Mouse (Mus musculus): ENCODE measurements around the gene Fam229a. TPM values are rescaled to one million over a fixed set of nuclear protein-coding genes. Genes with fewer than 3 reads are reported as not detected.

The Fam229a gene
- polyA plus RNA-seq, 1 experiment from 2014 or later: 0.36 TPM

DNA sequence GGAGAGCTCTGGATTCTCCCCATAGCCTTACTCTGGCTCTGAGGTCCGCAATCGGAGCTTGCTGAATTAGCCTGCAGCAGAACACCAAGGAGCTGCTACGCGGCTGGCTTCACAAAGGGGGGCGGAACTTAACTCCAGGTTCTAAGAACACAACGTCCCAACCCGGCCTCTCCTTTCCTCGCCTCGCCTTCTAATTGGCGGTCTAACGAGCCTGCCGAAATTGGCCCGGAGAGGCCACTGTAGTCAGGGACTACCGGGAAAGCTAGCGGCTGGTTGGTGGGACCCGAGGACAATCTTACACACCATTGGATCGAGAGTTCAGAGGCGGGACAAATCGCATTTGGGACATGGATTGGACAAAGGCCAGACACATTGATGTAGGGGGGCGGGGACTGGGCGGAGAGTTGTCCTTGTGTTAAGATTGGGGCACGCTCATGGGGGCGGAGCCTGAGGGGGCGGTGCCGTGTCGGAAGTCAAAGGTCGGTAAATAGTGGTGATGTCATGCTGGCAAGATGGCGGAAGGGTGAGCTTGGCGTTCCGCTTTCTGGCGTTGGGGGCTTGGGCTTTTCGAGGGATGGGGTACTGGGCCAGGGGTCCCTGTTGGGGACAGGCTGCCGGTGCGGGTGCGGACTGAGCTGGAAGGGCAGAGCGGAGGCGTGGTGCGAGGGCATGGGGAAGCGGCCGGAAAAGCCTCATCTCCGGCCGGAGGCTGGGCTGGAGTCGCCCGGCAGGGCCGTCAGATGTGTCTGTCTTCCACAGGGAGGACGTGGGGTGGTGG is 29.6 kb upstream of the Fam229a start, which contains the start of gene Bsdc1:
TSS of gene Bsdc1 (plus strand) at position 399 of the 778 bp plus-strand sequence.
- peak; percentile 98 for ATAC-seq (ENCODE audit: low FRiP score, low TSS enrichment)
- Histone ChIP-seq H3K4me2 (replicated peaks; ENCODE audit: low read depth) (peak within 1 kb of the TSS; percentile 70), H3K27me3 (ENCODE audit: control insufficient read depth, insufficient read depth, low read length) (no peaks in the 10 kb centered on the region), H3K4me1 (replicated peaks; ENCODE audit: control insufficient read depth, insufficient read depth) (peaks cover 3% of the 10 kb centered on the region; the same call in 1 of the 2 replicates), H3K4me3 (ENCODE audit: low read depth, low read length) (peak within 1 kb of the TSS; percentile 93), H3K36me3 (ENCODE audit: control insufficient read depth, insufficient read depth, low read length) (peaks cover 10% of the 10 kb centered on the region; the same call in 1 of the 2 replicates), H3K9ac (ENCODE audit: low read length) (peak within 1 kb of the TSS; percentile 88), H3K27ac (replicated peaks) (peak within 1 kb of the TSS; percentile 87), H3K9me3 (ENCODE audit: control insufficient read depth, low read length) (no peaks in the 10 kb centered on the region)
- DNase-seq (ENCODE audit: low spot score): peak; percentile 100
- TF ChIP-seq EP300 (optimal IDR thresholded peaks at IDR 0.05) (peak; percentile 90), CTCF (IDR thresholded peaks at IDR 0.05; ENCODE audit: low read depth) (no peak; the same call in 1 of the 2 replicates)
- WGBS: under 1% methylated on average over 46 of the region's 46 CpGs

DNA sequence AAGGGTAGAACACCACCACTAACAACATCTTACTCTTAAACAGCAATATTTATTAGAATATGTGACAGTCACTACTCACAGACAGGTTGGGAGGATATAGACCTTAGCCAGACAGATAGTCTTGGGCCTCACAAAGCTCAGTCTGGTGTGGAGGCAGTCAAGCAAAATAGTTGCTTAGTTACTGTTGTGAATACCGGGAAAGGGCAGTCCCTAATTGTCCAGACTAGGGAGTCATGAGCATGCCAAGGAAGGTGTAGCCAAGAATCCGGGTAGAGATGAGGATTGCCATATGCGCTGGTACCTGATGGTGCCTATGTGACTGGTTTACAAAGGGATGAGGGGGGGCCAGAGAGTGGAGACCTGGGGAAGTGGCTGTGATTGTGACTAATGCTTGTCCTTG is 28.9 kb upstream of the Fam229a start:
- Histone ChIP-seq H3K4me1 (replicated peaks; ENCODE audit: control insufficient read depth, insufficient read depth) (peaks cover 3% of the 10 kb centered on the region; the same call in 1 of the 2 replicates), H3K27me3 (ENCODE audit: control insufficient read depth, insufficient read depth, low read length) (no peaks in the 10 kb centered on the region), H3K4me3 (ENCODE audit: low read depth, low read length) (peak overlapping the region; percentile 93), H3K9ac (ENCODE audit: low read length) (peak overlapping the region; percentile 88), H3K36me3 (ENCODE audit: control insufficient read depth, insufficient read depth, low read length) (peaks cover 11% of the 10 kb centered on the region), H3K27ac (replicated peaks) (peak overlapping the region; percentile 87), H3K9me3 (ENCODE audit: control insufficient read depth, low read length) (no peaks in the 10 kb centered on the region), H3K4me2 (replicated peaks; ENCODE audit: low read depth) (peak overlapping the region; percentile 70)
- ATAC-seq (ENCODE audit: low FRiP score, low TSS enrichment): peak; percentile 3; the same call in 1 of the 2 replicates
- WGBS: 41% methylated on average over 3 of the region's 3 CpGs
- TF ChIP-seq CTCF (IDR thresholded peaks at IDR 0.05; ENCODE audit: low read depth): no peak
- no peak for TF ChIP-seq EP300 (optimal IDR thresholded peaks at IDR 0.05)
- DNase-seq (ENCODE audit: low spot score): no peak

DNA sequence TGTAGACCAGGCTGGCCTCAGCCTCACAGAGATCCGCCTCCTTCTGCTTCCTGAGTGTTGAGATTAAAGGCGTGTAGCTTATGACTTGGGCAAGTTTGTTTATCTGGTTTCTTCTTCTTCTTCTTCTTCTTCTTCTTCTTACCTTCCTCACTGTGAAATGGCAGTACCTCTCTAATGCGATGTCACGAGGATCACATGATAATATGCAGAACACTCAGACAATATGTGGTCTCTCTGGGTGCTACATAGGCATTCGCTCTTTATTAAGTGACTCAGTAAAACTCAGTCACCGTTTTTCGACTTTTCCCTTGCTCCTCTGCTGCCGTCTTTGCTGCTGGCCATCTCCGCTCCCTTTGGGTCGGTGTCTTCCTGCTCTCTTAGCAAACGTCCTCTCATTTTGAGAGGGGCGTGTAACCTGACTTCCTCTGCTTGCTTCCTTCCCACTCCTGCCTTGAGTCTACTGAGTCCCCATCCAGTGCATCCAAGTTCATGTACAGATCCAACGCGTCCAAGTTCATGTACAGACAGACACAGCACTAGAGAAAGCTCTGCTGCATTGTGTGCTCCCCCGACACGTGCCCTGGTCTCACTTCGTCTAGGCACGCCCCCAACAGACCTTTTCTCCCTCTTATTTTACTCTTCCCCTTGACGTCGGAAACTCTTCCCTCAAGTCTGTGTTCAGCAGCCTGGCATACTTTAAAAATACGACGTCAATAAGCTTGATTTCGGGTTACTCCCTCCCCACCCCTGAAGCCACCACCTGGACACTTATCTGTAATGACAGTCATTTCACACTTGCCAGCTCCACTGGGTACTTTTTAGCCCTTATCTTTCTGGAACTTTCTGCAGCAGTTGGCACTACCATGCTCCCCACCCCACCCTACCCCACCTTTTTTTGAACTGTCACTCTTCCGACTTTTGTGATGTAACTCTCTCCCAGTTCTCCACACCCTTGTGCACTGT is 27.6 kb upstream of the Fam229a start:
- Histone ChIP-seq H3K4me1 (replicated peaks; ENCODE audit: control insufficient read depth, insufficient read depth) (peaks cover 3% of the 10 kb centered on the region; the same call in 1 of the 2 replicates), H3K4me3 (ENCODE audit: low read depth, low read length) (no peak overlapping the region), H3K9me3 (ENCODE audit: control insufficient read depth, low read length) (no peaks in the 10 kb centered on the region), H3K4me2 (replicated peaks; ENCODE audit: low read depth) (no peak overlapping the region), H3K27me3 (ENCODE audit: control insufficient read depth, insufficient read depth, low read length) (no peaks in the 10 kb centered on the region), H3K9ac (ENCODE audit: low read length) (no peak overlapping the region), H3K27ac (replicated peaks) (no peak overlapping the region), H3K36me3 (ENCODE audit: control insufficient read depth, insufficient read depth, low read length) (peaks cover 18% of the 10 kb centered on the region)
- ATAC-seq (ENCODE audit: low FRiP score, low TSS enrichment): no peak
- DNase-seq (ENCODE audit: low spot score): no peak
- whole genome bisulfite sequencing: 79% methylated on average over 24 of the region's 24 CpGs
- no peak for TF ChIP-seq EP300 (optimal IDR thresholded peaks at IDR 0.05)
- TF ChIP-seq CTCF (IDR thresholded peaks at IDR 0.05; ENCODE audit: low read depth): no peak

DNA sequence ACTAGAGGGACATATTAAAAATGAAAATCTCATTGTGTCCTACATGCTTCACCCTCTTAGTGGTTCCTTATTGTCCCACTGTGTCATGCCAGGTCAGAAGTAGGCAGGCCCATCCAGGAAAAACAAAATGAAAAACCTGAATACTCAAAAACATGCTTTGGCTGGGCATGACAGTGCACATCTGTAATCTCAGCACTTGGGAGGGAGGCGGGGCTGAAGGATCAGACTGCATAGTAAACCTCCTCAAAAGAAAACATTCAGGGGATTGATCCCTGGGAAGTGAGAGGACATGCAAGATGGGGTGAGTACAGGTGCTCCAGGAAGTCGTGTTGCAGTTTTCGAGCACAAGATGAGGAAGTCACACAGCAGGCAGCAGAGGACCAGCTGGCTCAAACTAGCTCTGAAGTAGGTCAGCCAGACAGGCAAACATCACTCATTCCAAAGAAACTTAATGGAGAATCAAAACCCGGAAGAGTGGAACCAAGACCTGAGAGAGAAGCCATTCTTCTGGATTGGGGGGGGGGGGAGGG is 26.6 kb upstream of the Fam229a start:
- H3K4me3 ChIP-seq (ENCODE audit: low read depth, low read length): no peak overlapping the region
- H3K4me2 ChIP-seq (replicated peaks; ENCODE audit: low read depth): no peak overlapping the region
- 66% methylated on average over 4 of the region's 4 CpGs for WGBS
- H3K9ac ChIP-seq (ENCODE audit: low read length): no peak overlapping the region
- no peak for DNase-seq (ENCODE audit: low spot score)
- no peak for TF ChIP-seq EP300 (optimal IDR thresholded peaks at IDR 0.05)
- no peak for TF ChIP-seq CTCF (IDR thresholded peaks at IDR 0.05; ENCODE audit: low read depth)
- no peak for ATAC-seq (ENCODE audit: low FRiP score, low TSS enrichment)
- peaks cover 20% of the 10 kb centered on the region for H3K36me3 ChIP-seq (ENCODE audit: control insufficient read depth, insufficient read depth, low read length)
- no peaks in the 10 kb centered on the region for H3K27me3 ChIP-seq (ENCODE audit: control insufficient read depth, insufficient read depth, low read length)
- no peak overlapping the region for H3K27ac ChIP-seq (replicated peaks)
- peaks cover 3% of the 10 kb centered on the region; the same call in 1 of the 2 replicates for H3K4me1 ChIP-seq (replicated peaks; ENCODE audit: control insufficient read depth, insufficient read depth)
- no peaks in the 10 kb centered on the region for H3K9me3 ChIP-seq (ENCODE audit: control insufficient read depth, low read length)

DNA sequence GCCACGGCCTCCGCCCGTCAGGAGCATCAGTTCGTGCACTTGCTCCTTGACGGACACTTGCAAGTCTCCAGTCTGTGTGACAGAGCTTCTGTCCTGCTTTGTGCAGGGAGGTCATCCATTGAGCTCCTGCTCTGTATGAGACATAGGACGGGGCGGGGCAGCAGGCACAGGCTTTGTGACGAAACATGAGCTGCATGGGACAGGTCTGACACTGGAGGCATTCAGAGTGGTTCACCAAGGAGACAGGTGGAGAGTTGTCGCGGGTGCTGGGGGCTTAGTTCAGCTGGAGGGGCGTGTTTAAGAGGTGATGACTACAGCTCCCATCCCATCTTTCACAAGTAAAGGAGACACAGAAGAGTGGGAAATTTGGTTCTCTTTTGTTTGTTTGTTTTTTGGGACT is 14.9 kb upstream of the Fam229a start:
- no peaks in the 10 kb centered on the region for H3K27me3 ChIP-seq (ENCODE audit: control insufficient read depth, insufficient read depth, low read length)
- 91% methylated on average over 11 of the region's 11 CpGs for WGBS
- no peak for DNase-seq (ENCODE audit: low spot score)
- H3K27ac ChIP-seq (replicated peaks): no peak overlapping the region
- TF ChIP-seq CTCF (IDR thresholded peaks at IDR 0.05; ENCODE audit: low read depth) (no peak), EP300 (optimal IDR thresholded peaks at IDR 0.05) (no peak)
- no peak overlapping the region for H3K4me2 ChIP-seq (replicated peaks; ENCODE audit: low read depth)
- H3K36me3 ChIP-seq (ENCODE audit: control insufficient read depth, insufficient read depth, low read length): peaks cover 33% of the 10 kb centered on the region
- H3K4me1 ChIP-seq (replicated peaks; ENCODE audit: control insufficient read depth, insufficient read depth): no peaks in the 10 kb centered on the region
- H3K4me3 ChIP-seq (ENCODE audit: low read depth, low read length): no peak overlapping the region
- H3K9me3 ChIP-seq (ENCODE audit: control insufficient read depth, low read length): no peaks in the 10 kb centered on the region
- no peak for ATAC-seq (ENCODE audit: low FRiP score, low TSS enrichment)
- no peak overlapping the region for H3K9ac ChIP-seq (ENCODE audit: low read length)
